Mouse (Mus musculus) urinary bladder, postnatal 25 days (tissue): ENCODE measurements around the gene Ctnnb1.

Experiments
- DNase-seq: peaks from one replicate; pipeline ENCODE4 v3.0.0; 2022; ENCODE audit warnings: low spot score

The Ctnnb1 gene

DNA sequence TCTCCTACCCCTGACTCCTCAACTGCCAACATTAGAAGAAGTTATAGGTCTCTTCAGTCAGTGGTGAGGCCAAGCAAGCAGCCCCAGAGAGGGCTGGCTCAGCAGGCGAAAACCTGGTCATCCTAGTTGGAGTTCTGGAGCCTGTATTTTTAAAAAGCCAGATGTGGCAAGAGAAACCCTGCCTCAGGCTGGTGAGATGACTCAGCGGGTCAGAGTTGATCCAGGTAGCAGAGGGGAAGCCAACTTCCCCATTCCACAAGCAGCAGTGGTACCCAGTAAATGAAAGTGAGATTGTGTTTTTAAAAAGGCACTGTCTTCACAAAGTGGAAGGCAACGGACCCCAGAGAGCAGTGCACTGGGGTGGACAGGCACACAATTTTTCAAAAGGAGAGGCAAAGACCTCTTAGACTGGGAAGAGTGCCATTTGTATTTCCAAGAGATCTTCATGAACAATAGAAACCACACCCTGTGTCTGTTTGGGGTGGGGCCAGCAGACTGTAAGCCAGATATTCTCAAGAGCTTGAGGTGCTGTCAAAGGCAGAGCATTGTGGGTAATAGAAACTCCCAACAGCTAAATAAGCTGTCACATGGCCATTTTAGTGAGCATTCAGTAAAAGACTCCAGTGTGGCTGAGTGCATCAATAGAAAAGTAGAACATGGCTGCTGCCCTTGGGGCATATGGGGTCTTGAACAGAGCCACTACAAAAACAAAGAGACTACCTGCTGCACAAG is 33.1 kb downstream of the Ctnnb1 start:
- no peak for DNase-seq

DNA sequence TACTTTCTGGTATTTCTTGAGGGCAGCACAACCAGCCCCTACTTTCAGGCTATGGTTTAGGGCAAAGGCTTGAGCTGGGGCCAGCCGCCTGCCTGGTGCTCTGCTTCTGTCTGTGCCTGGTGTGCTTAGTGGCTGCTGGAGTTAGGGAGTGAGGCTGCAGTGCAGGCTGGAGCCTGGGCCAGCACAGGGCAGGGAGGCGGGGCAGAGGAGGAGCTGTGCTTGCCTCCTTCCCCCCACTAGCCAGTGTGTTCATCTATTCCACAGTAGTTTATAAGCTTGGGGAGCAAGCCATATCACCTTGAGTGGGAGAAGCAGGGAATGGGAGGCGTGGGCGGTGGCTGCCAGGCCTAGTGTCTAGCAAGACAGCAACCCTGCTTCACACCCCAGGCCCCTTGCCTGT is 34.1 kb downstream of the Ctnnb1 start:
- no peak for DNase-seq

DNA sequence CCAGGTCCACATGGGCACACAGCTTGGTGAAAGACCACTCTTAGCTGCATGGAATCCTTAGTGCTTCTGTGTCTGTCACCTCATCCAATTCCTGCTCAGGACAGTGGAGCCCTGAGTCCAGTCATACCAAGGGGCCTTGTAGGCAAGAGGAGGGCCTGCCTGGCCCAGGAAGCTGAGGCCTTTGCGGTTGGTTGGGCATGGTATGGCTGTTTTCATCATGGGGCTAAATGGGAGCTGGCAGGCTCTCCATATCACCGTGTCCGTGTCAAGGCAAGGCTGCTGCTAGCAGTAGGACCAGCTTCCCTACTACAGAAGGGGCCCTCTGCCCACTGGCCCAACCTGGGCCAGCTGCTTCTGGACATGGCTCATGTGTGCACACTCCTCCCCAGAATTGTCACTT is 34.7 kb downstream of the Ctnnb1 start:
- DNase-seq: no peak

DNA sequence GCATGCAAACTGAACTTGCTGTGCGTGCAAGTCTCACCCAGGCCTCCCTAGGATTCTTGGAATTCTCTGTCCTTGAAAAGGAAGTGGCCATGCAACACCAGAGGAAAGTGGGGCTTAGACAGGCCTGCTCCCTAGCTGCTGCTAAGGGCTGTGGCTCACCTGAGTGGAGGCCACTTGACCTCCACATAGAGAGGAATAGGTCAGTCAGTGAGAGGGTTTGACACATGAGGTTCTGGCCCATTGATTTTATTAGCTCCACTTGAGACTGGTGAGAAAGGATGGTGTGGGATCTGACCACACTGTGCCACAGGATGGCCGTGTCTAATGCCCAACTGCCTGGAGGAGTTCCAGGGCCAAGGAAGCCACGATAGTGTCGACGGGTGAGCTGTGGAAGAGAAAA is 35.2 kb downstream of the Ctnnb1 start:
- DNase-seq: no peak

DNA sequence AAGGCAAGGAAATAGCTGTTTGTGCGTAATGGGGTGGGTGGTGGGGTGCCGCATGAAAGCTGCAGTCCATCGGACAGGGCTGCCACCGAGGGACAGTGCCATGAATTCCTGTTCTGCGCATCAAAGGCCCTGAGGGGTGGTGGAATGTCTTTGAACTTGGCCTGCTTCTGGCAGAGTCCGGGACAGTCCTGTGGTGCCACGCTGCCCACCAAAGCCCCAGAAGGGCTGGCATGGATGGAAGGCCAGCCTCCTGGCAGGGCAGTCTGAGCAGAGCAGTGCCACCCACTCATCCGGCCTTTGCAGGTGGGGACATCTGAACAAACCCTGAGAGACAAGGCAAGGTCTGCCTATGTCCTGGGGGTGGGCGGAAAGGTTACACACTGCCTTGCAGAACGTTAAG is 36.0 kb downstream of the Ctnnb1 start:
- no peak for DNase-seq

DNA sequence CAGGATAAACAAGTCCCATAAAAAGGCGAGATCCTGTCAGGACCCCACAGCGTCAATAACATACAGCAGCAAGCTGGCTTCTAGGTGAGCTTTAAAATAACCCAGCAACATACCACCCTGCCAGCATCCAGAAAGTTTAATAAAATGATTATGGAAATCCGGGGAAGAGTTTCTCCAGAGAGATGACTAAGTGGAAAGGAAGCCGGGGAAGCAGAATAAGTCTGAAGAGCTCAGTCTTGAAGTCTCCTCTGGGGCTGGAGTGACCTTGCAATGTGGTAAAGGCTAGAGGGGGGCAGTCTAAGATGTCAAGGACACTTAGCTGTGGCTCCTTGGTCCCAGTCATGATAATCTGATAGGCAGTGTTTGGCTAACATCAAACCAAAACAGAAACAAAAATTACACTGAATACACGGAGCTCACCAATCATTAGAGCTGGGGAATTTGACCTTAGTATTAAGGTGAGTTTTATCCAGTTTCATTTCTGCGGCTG is 44.1 kb downstream of the Ctnnb1 start:
- no peak for DNase-seq

DNA sequence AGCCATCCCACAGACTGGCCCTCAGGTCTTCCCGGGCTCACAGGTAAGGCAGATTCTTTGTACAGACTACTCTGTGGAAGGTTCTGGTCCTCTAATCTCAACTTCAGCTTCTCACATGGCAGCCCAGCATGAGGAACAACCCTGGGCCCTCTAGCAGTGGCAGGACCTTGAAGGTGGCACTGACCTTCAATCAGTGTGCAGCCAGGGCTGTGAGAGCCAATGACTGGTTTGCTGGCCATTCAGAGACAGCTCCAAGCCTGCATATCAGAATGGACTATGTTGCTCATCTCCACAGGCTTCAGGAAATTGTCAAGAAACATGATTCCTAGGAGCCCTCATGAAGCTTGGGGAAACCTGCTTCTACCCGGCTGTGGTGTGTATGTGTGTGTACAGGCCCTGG is 45.2 kb downstream of the Ctnnb1 start:
- no peak for DNase-seq

DNA sequence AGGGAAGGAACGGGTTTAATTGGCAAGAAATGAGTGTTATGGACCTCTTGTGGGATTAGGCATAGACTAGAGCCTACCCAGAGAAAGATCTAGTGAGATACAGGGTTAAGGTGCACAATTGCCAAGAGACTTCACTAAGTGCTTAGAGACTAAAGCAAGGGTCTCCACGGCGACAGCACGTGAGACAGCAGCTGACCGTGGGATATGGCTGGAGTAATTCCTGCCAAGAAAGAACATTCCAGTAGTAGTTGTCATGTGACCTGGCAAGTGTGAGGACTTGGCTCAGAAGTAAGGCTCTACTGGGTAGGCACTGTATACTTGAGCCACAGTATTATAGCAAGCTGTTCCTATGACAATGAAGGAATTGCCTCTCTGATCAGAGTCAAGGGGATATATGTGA is 47.1 kb downstream of the Ctnnb1 start:
- DNase-seq: no peak

DNA sequence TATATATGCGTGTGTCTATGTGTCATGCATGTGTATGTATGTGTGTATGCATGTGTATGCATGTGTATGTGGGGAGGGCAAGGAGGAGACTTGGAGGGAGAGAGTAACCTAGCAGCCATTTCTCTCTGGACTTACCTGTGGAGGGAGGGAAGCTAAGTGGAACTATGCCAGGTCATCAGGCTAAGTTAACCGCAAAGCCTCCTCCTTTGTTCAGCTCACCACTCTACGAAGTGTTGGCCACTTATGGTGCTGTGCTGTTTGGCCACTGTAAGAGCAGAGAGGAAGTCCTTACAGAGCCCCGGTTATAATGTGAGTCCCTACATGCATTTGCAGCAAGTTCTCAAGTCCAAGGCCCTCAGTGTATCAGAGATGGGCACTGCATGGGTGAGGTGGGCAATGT is 47.8 kb downstream of the Ctnnb1 start:
- DNase-seq: no peak

DNA sequence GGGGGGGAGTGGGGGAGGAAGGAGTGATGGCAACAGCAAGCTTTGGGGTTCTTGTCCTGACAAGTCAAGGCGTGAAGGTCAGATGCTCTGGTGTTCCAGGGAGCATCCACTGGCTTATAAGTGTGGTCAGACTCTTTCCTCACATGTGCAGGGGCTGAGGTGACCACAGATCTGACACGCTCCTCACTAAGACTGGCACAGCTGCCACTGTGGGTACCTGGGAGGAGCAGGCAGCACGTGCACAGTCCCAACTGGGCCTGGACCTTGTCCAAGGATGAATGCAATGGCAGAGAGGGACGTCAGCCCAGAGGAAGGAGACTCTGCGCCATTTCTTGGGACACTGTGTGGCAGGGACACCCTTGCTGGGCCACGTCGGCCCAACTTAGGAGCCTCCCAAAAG is 52.8 kb downstream of the Ctnnb1 start:
- DNase-seq: no peak

DNA sequence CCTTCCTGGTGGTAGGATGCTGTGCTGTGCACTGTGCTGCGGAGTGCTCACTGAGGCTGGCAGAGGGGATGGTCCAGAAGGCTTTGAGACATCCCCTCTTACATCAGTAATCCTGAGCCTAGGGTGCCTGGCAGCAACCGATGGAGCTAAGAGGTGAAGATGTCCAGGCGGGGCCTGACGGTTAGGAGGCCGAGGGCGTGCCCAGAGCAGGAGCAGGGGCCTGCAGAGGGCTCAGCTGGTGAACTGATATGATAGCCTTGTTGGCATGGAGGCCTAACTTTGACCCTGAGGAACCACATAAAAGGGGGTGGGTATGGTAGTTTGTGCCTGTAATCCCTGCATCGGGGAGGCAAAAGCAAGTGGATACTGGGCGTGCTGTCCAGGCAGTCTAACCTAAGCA is 54.8 kb downstream of the Ctnnb1 start:
- no peak for DNase-seq

DNA sequence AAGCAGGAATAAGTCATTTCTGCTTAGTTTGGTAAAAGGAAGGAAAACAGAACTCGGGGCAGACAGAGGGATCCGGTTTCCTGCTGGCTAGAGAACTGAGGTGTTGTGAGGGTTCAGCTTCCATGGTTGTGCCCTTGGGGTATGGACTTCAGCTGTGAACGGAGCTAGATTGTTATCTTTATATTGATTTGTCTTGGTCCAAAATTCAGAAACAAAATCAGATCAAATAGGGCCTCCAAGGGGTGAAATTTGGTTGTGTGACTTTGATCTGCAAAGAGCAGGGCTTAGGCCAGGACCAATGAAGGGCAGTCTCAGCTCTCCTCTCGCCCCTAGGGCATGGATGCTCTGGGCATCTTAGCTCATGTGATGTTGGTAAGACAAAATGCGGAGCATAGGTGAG is 55.5 kb downstream of the Ctnnb1 start:
- no peak for DNase-seq

DNA sequence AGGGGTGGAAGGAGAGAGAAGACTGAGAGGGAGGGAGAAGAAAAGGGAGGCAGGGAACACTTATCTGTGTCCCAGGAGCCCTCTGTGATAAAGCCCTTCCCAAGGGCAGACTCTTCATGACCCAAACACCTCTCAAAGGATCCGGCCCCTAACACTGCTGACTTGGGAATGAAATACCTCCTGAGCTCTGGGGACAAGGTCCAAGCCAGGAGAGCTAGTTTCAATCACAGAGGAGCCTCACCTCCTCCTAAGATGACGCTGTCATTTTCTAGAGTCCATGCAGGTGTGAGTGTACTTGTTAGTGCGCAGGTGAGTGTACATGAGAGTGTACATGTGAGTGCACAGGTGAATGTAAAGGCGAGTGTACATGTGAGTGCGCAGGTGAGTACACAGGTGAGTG is 56.0 kb downstream of the Ctnnb1 start:
- no peak for DNase-seq

DNA sequence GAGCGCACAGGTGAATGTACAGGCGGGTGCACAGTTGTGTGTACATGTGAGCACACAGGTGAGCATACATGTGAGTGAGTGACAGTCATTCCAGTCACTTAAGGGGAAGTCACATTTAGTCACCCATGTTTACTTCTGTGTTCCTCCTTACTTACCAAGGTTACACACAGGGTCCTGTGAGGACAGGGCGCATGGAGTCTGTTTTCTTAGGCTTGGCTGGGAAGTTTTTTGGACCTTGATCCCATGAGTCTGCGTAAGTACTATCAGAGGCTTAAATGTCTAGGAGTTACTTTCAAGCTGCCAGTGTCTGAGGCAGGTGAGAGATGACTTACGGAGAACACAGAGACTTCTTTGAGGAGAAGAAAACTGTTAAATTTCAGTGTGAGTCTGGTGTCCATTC is 56.5 kb downstream of the Ctnnb1 start:
- DNase-seq: no peak

DNA sequence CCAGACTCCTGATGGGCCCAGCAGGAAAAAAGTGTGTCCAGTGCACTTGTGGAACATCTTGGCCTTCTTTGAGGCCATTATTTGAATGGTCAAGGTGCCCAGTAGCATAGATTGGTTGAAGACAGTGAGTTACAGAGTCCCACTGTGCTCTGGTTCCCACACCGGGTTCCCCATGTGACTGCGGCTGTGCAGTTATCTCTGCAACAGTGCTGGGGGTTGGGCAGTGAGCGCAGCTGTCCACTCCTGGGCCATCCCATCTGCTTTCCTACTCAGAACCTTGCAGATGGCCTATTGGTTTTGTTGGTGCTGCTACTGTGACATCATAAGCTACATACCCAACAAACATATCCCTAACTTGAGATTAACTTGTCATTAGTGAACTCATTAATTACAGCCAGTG is 57.2 kb downstream of the Ctnnb1 start:
- no peak for DNase-seq

DNA sequence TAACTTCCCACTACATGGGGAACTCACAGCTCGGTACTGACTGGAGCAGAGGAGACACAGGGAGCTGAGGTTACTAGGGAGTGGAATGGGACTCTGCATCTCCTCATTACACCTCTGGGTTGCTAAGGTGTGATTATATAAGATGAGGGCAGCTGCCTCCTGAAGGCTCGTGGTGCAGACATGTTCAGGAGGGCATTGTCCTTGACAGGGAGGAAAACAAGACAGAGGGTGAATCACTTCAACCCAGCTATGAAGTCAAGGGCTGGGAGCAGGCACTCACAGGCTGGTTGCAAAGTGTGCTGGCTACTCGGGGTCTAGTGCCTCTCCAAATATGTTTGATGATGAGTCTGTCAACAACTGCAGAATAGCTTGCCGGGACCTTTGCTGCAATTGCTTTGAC is 58.0 kb downstream of the Ctnnb1 start:
- DNase-seq: no peak

DNA sequence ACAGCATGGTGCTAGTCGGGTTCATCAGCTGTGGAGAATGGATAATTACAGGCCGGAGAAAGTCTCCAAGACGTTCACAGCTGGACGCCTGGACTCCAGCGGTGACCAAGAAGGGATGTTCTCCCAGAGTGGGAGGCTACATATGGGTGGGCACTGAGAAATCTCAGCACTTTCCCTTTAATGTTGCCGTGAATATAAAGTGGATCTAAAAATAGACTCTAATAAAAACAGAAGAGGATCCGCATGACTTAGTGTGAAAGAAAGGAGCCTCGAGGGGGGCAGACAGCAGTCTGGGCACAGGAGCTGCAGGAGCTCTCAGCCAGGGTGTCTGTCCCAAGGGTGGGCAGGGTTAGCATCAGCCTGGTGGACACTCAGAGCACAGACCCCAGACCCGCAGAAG is 59.1 kb downstream of the Ctnnb1 start:
- no peak for DNase-seq

DNA sequence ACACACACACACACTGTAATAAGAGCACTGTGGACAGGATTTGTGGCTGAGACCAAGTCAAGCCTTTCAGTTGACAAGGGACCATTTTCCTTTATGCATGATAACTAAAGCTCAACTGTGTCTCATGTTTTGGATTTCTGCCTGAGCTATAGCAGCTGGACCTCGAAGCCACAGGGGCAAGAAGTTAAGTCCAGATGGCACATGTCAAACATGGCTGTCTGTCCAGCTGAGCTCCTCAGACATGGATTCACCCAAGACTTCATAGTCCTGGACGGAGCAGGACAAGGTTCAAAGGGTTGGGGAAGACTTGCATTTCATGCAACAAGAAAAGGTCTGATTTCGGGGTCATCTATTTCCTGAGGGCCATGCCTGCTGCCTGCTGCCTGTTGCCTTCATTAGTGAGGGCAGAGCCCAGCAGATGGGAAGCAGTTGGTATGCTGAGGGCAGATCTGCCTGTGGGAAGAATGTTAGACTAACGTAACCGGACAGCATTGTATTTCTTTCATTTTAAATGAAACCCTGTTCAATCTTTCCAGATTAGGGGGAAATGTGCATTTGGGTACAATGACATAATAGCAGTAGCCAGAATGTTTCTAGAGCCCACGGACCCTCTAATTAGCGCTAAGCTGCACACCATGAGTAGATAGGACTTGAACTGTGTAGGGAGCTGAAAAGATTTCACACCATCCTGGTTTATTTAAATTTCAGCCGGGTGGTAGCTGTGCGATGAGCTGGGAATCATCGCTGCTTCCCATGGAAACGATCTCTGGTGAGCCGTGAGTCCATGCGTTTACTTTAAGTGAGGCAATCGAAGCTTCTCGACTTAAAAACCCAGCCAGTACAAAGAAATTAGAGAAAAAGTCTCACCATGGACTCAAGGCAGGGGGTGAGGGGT is 61.0 kb downstream of the Ctnnb1 start:
- no peak for DNase-seq

DNA sequence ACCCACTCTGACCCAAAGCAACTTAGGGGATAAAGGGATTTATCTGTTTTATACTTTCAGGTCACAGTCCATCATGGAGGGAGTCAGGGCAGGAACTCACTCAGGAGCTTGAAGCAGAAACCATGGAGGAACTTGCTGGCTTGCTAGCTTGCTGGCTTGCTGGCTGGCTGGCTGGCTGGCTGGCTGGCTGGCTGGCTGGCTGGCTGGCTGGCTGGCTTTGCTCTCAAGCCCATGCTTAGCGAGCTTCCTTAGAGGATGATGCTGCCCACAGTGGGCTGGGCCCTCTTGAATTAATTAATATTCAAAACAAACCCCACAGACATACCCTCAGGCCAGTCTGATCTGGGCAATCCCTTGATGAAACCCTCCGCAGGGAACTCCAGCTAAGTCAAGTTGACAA is 62.8 kb downstream of the Ctnnb1 start:
- DNase-seq: no peak

DNA sequence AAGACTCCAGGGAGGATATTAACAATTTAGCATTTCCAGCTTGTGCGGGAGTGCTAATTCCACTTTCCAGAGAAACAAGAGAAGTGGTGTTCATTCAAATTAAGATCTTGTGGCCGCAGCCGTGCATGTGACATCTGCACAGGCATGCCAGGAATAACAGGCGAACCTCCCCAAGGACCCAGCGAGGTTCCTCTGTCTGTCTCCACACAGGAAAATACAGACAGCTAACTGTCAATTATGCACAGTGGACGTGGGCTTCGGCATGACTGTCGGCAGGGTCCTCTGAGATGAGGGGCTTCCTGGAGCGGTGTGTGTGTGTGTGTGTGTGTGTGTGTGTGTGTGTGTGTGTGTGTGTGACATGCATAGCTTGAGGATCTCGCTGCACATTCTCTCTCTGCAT is 64.0 kb downstream of the Ctnnb1 start:
- DNase-seq: no peak

DNA sequence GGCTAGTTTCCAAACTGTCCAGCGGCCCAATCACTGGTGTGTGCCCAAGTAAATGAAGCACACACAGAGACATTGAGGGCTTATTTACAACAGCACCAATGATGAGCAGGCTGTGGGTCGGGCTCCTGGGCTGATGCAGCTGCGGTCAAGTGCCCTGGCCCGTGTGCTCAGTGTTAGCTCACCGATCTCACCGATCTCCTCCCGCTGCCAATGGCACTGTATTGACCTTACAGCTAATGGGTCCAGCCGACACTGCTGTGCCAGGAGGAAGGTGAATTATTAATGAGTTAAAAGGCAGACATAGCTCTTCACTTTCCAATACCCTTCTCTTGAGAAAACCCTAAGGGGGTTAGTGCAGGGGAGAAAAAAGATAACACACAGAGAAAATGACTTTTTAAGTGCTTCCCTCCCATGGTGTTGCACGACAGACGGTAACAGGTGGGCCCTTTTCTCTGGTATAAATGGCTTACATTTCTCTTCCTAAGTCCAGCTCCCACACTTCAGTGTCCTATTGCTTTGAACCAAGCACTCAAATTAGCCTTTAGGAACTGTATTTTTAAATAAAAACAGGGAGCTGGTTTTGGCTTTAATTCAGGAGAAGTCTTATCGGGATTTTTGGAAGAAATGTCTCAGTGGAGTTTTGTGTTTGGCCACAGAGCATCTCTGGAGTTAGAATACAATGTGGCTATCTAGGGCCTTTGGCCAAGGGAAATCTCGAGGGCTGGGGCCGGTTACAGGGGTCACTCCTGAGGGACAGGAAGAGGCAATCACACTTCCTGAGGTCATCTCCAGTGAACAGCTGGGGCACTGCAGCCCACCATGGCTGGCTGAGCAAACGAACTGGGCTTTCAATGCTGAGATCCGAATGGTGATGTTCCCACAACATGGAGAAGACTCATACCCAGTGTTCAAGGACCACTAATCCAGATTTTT is 65.5 kb downstream of the Ctnnb1 start:
- DNase-seq: no peak

DNA sequence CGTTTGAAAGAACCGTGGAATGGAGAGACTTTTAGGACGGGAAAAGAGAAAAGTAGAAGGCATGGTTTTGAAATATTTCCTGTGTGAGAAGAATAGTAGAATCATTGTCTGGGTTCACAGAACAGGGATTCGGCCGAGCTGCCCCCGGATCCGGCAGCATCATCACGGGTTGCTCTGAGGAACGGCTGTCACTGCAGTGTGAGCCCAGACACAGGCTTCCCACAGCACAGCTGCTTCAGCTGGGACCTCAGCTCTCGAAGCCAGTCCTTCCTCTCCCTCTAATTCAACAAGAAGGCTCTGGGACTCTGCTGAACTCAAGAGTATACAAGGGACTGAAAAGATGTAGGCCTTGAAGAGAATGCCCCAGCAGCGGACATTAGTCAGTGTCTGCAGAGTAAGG is 69.7 kb downstream of the Ctnnb1 start:
- no peak for DNase-seq
